In genomic region chr2:172227808-172228207, GRCm38 (mm10) we compare ENCODE assay signal across 16 mouse cellular contexts. TPM values are rescaled to one million over a fixed set of nuclear protein-coding genes. Genes with fewer than 3 reads are reported as not detected.
A peak's percentile ranks its signal among the peaks of the same experiment; 100 is the strongest.
DNase-seq lines count a peak whose midpoint lies in the region; ATAC-seq and TF ChIP-seq lines count a peak whose summit lies in the region.
"Had no signal": no experiment of that assay in that cellular context is flagged by ENCODE, and none has a peak within 500 bp of the region (broad histone marks: within the 10 kb centered on the region; RNA-seq: fewer than 3 reads in every experiment).

No protein-coding gene starts in this region.

- no peaks in the 10 kb centered on the region for H3K27me3 ChIP-seq in kidney, adult 2 months (replicated peaks; ENCODE audit: control insufficient read depth, insufficient read depth, low read length)
- peaks cover 3% of the 10 kb centered on the region; the same call in 1 of the 2 replicates for H3K27me3 ChIP-seq in kidney, embryonic 15.5 days
- no peaks in the 10 kb centered on the region for H3K27me3 ChIP-seq in intestine, embryonic 16.5 days (replicated peaks; ENCODE audit: control insufficient read depth, insufficient read depth, low read length)

- 0 out of 2 replicates have a peak, but pooled peaks have one; percentile 3 for TF ChIP-seq CTCF in kidney, adult 2 months (conservative IDR thresholded peaks at IDR 0.05; ENCODE audit: insufficient read depth, insufficient read length, low read depth, low read length)
- TF ChIP-seq CTCF in bone marrow, adult 2 months (IDR thresholded peaks at IDR 0.05; ENCODE audit: control insufficient read depth, insufficient read depth, low read length): peak; percentile 36; the same call in 1 of the 2 replicates

- H3K4me2 ChIP-seq in kidney, embryonic 15.5 days: no peak overlapping the region
- no peak overlapping the region for H3K4me2 ChIP-seq in intestine, embryonic 16.5 days (ENCODE audit: low read depth, low read length)
- H3K4me2 ChIP-seq: hindbrain, embryonic 13.5 days; liver, embryonic 15.5 days had no signal

- H3K9ac ChIP-seq in kidney, embryonic 15.5 days: no peak overlapping the region
- H3K9ac ChIP-seq in intestine, embryonic 16.5 days (ENCODE audit: low read depth, low read length): no peak overlapping the region
- H3K9ac ChIP-seq: heart, embryonic 15.5 days; hindbrain, embryonic 13.5 days; liver, embryonic 15.5 days had no signal

- H3K4me1 ChIP-seq in kidney, adult 2 months (ENCODE audit: control insufficient read depth, insufficient read depth, low read length): no peaks in the 10 kb centered on the region
- no peaks in the 10 kb centered on the region for H3K4me1 ChIP-seq in kidney, embryonic 15.5 days
- no peaks in the 10 kb centered on the region for H3K4me1 ChIP-seq in bone marrow, adult 2 months (ENCODE audit: control insufficient read depth, insufficient read depth, low read length)
- no peaks in the 10 kb centered on the region for H3K4me1 ChIP-seq in intestine, embryonic 16.5 days (ENCODE audit: control insufficient read depth, insufficient read depth, low read length)
- H3K4me1 ChIP-seq: embryonic facial prominence, embryonic 10.5 days; liver, embryonic 15.5 days had no signal

- WGBS in kidney, adult 2 months: 94% methylated on average over 3 of the region's 3 CpGs
- WGBS in kidney, embryonic 15.5 days: 85% methylated on average over 3 of the region's 3 CpGs
- WGBS in bone marrow, adult 2 months: 89% methylated on average over 3 of the region's 3 CpGs
- WGBS in intestine, embryonic 16.5 days: 98% methylated on average over 3 of the region's 3 CpGs

- no peak overlapping the region for H3K4me3 ChIP-seq in kidney, adult 2 months (ENCODE audit: insufficient read depth, low read depth, low read length)
- H3K4me3 ChIP-seq in kidney, embryonic 15.5 days (replicated peaks): no peak overlapping the region
- H3K4me3 ChIP-seq in bone marrow, adult 2 months (replicated peaks; ENCODE audit: control insufficient read depth, low read depth, low read length): no peak overlapping the region
- no peak overlapping the region for H3K4me3 ChIP-seq in intestine, embryonic 16.5 days (ENCODE audit: low read length)
- H3K4me3 ChIP-seq: embryonic facial prominence, embryonic 10.5 days; heart, embryonic 15.5 days; hindbrain, embryonic 13.5 days; liver, embryonic 15.5 days had no signal

- DNase-seq in kidney, adult 2 months: no peak
- DNase-seq in 3T3-L1 (ENCODE audit: low read depth, low spot score) (peak; percentile 35), A20 (ENCODE audit: low read depth, low spot score) (peak; percentile 11)
- DNase-seq: cerebellum, adult 8-10 months; kidney, adult 8-10 months; thymus, adult 18-20 months had no signal

- no peaks in the 10 kb centered on the region for H3K36me3 ChIP-seq in kidney, adult 2 months (ENCODE audit: control insufficient read depth, insufficient read depth, low read length)
- no peaks in the 10 kb centered on the region for H3K36me3 ChIP-seq in kidney, embryonic 15.5 days
- H3K36me3 ChIP-seq in intestine, embryonic 16.5 days (ENCODE audit: control insufficient read depth, insufficient read depth, low read length): no peaks in the 10 kb centered on the region
- H3K36me3 ChIP-seq: embryonic facial prominence, embryonic 10.5 days; heart, embryonic 15.5 days; hindbrain, embryonic 13.5 days; liver, embryonic 15.5 days had no signal

- no peak overlapping the region for H3K27ac ChIP-seq in kidney, adult 2 months (ENCODE audit: insufficient read depth, low read depth, low read length)
- no peak overlapping the region for H3K27ac ChIP-seq in kidney, embryonic 15.5 days
- no peak overlapping the region for H3K27ac ChIP-seq in bone marrow, adult 2 months (ENCODE audit: control insufficient read depth, insufficient read depth, low read depth, low read length, poor library complexity)
- H3K27ac ChIP-seq in intestine, embryonic 16.5 days (ENCODE audit: low read length): no peak overlapping the region
- H3K27ac ChIP-seq: embryonic facial prominence, embryonic 10.5 days; heart, embryonic 15.5 days; hindbrain, embryonic 13.5 days; liver, embryonic 15.5 days had no signal

- TF ChIP-seq POLR2A in kidney, adult 2 months (IDR thresholded peaks at IDR 0.05; ENCODE audit: low read depth, low read length): no peak
- TF ChIP-seq POLR2A in bone marrow, adult 2 months (IDR thresholded peaks at IDR 0.05; ENCODE audit: borderline replicate concordance, control insufficient read depth, low read depth, low read length): no peak

- no peaks in the 10 kb centered on the region for H3K9me3 ChIP-seq in kidney, embryonic 15.5 days (replicated peaks)
- H3K9me3 ChIP-seq in intestine, embryonic 16.5 days (ENCODE audit: control insufficient read depth, low read length): no peaks in the 10 kb centered on the region
- H3K9me3 ChIP-seq: embryonic facial prominence, embryonic 10.5 days; heart, embryonic 15.5 days; hindbrain, embryonic 13.5 days; liver, embryonic 15.5 days had no signal

- no peak for ATAC-seq in kidney, embryonic 15.5 days (replicated peaks; ENCODE audit: low FRiP score)
- ATAC-seq in intestine, embryonic 16.5 days: no peak
- ATAC-seq in megakaryocyte, adult 5-6 weeks (ENCODE audit: poor library complexity, severe bottlenecking): no peak

RNA-seq across cellular contexts. Expression of gene Mc3r, which starts 20.5 kb away (rescaled TPM):
- not detected in 2 replicates for polyA plus RNA-seq in kidney, adult 2 months (2012; rRNA removed)
- polyA plus RNA-seq in kidney, embryonic 15.5 days (2015; fragmentation: Nextera tagmentation; extraction: Ambion mirVana): not detected in 2 replicates
- not detected in 2 replicates for polyA plus RNA-seq in bone marrow, adult 2 months (2011; ENCODE audit: insufficient read depth, insufficient read length, low replicate concordance, missing spikeins)
- not detected in 2 replicates for polyA plus RNA-seq in intestine, embryonic 16.5 days (2015; fragmentation: Nextera tagmentation; extraction: Ambion mirVana)
- not detected in 2 replicates for total RNA-seq in megakaryocyte, adult 5-6 weeks (2015)
- total RNA-seq in megakaryocyte, adult 5-6 weeks (2017): not detected in 2 replicates
- total RNA-seq: gastrocnemius, postnatal 4 days; neutrophil, adult 5-6 weeks had no signal
- polyA plus RNA-seq: embryonic facial prominence, embryonic 10.5 days; heart, embryonic 15.5 days had no signal
